Mouse (Mus musculus): ENCODE measurements around the gene Rp9. TPM values are rescaled to one million over a fixed set of nuclear protein-coding genes. Genes with fewer than 3 reads are reported as not detected.

Gene Rp9
- polyA plus RNA-seq, 2 experiments: 32.5 to 34.1 TPM

GRCm38 (mm10) chr9:22388401-22388980 lies 81.1 kb downstream of the Rp9 start:
- Histone ChIP-seq H3K27me3 (ENCODE audit: control insufficient read depth, insufficient read depth, low read length) (no peaks in the 10 kb centered on the region), H3K4me3 (ENCODE audit: insufficient read depth in 1 of 2, low read depth in 2 of 2, low read length in 2 of 2) (peak overlapping the region; percentile 86 to 98), H3K36me3 (replicated peaks; ENCODE audit: control insufficient read depth, insufficient read depth, low read depth) (peaks cover 12% of the 10 kb centered on the region), H3K9ac (replicated peaks) (peak overlapping the region; percentile 99), H3K4me2 (ENCODE audit: low read depth) (peak overlapping the region; percentile 88), H3K4me1 (replicated peaks; ENCODE audit: control insufficient read depth in 2 of 2, insufficient read depth in 2 of 2, low read length in 1 of 2) (peaks cover 24 to 26% of the 10 kb centered on the region in 2 experiments), H3K27ac (peak overlapping the region; percentile 94), H3K9me3 (ENCODE audit: control insufficient read depth, low read length) (no peaks in the 10 kb centered on the region)
- TF ChIP-seq CTCF (IDR thresholded peaks at IDR 0.05; ENCODE audit: low read depth): no peak
- TF ChIP-seq EP300 (IDR thresholded peaks at IDR 0.05; ENCODE audit: low read depth): no peak
- under 1% methylated on average over 41 of the region's 41 CpGs for WGBS (ENCODE audit: insufficient replicate concordance)
- ATAC-seq (ENCODE audit: insufficient read depth): peak; percentile 75
- peak; percentile 70 to 77 (median 73) for DNase-seq (ENCODE audit: low read depth in 3 of 3, low spot score in 3 of 3)

- TF ChIP-seq CTCF (IDR thresholded peaks at IDR 0.05; ENCODE audit: low read depth) (no peak), EP300 (IDR thresholded peaks at IDR 0.05; ENCODE audit: low read depth) (no peak)
- Histone ChIP-seq H3K4me1 (replicated peaks; ENCODE audit: control insufficient read depth in 2 of 2, insufficient read depth in 2 of 2, low read length in 1 of 2) (peaks cover 24 to 26% of the 10 kb centered on the region in 2 experiments), H3K9ac (replicated peaks) (peak overlapping the region; percentile 99), H3K4me2 (ENCODE audit: low read depth) (peak overlapping the region; percentile 88), H3K27me3 (ENCODE audit: control insufficient read depth, insufficient read depth, low read length) (no peaks in the 10 kb centered on the region), H3K9me3 (ENCODE audit: control insufficient read depth, low read length) (no peaks in the 10 kb centered on the region), H3K4me3 (ENCODE audit: insufficient read depth in 1 of 2, low read depth in 2 of 2, low read length in 2 of 2) (peak overlapping the region; percentile 86 to 98), H3K36me3 (replicated peaks; ENCODE audit: control insufficient read depth, insufficient read depth, low read depth) (peaks cover 16% of the 10 kb centered on the region), H3K27ac (peak overlapping the region; percentile 94)
- 5% methylated on average over 6 of the region's 6 CpGs for WGBS (ENCODE audit: insufficient replicate concordance)
- ATAC-seq (ENCODE audit: insufficient read depth) (no peak), DNase-seq (ENCODE audit: low read depth in 3 of 3, low spot score in 3 of 3) (no peak)
These were observed 81.6 kb downstream of the Rp9 start for GRCm38 (mm10) chr9:22387901-22388300.

GRCm38 (mm10) chr9:22385890-22386289 lies 83.7 kb downstream of the Rp9 start:
- WGBS (ENCODE audit: insufficient replicate concordance): 60% methylated on average over 2 of the region's 2 CpGs
- H3K9ac ChIP-seq (replicated peaks): no peak overlapping the region
- H3K4me2 ChIP-seq (ENCODE audit: low read depth): peak overlapping the region; percentile 69
- peaks cover 24 to 26% of the 10 kb centered on the region in 2 experiments for H3K4me1 ChIP-seq (replicated peaks; ENCODE audit: control insufficient read depth in 2 of 2, insufficient read depth in 2 of 2, low read length in 1 of 2)
- H3K4me3 ChIP-seq (ENCODE audit: insufficient read depth in 1 of 2, low read depth in 2 of 2, low read length in 2 of 2): peak overlapping the region in 1 of 2 experiments; percentile 50; a peak in 1 of 4 replicates
- ATAC-seq (ENCODE audit: insufficient read depth) (no peak), DNase-seq (ENCODE audit: low read depth in 3 of 3, low spot score in 3 of 3) (no peak)
- H3K27ac ChIP-seq: no peak overlapping the region
- TF ChIP-seq CTCF (IDR thresholded peaks at IDR 0.05; ENCODE audit: low read depth) (no peak), EP300 (IDR thresholded peaks at IDR 0.05; ENCODE audit: low read depth) (no peak)
- peaks cover 35% of the 10 kb centered on the region for H3K36me3 ChIP-seq (replicated peaks; ENCODE audit: control insufficient read depth, insufficient read depth, low read depth)
- no peaks in the 10 kb centered on the region for H3K27me3 ChIP-seq (ENCODE audit: control insufficient read depth, insufficient read depth, low read length)
- no peaks in the 10 kb centered on the region for H3K9me3 ChIP-seq (ENCODE audit: control insufficient read depth, low read length)

GRCm38 (mm10) chr9:22376086-22376485 lies 93.5 kb downstream of the Rp9 start:
- H3K27me3 ChIP-seq (ENCODE audit: control insufficient read depth, insufficient read depth, low read length): no peaks in the 10 kb centered on the region
- H3K36me3 ChIP-seq (replicated peaks; ENCODE audit: control insufficient read depth, insufficient read depth, low read depth): peaks cover 90% of the 10 kb centered on the region
- no peak overlapping the region for H3K9ac ChIP-seq (replicated peaks)
- H3K4me3 ChIP-seq (ENCODE audit: insufficient read depth in 1 of 2, low read depth in 2 of 2, low read length in 2 of 2): no peak overlapping the region
- DNase-seq (ENCODE audit: low read depth in 3 of 3, low spot score in 3 of 3) (no peak), ATAC-seq (ENCODE audit: insufficient read depth) (no peak)
- H3K9me3 ChIP-seq (ENCODE audit: control insufficient read depth, low read length): no peaks in the 10 kb centered on the region
- no peak overlapping the region for H3K27ac ChIP-seq
- no peak overlapping the region for H3K4me2 ChIP-seq (ENCODE audit: low read depth)
- WGBS (ENCODE audit: insufficient replicate concordance): 87% methylated on average over 5 of the region's 5 CpGs
- TF ChIP-seq EP300 (IDR thresholded peaks at IDR 0.05; ENCODE audit: low read depth) (no peak), CTCF (IDR thresholded peaks at IDR 0.05; ENCODE audit: low read depth) (no peak)
- H3K4me1 ChIP-seq (replicated peaks; ENCODE audit: control insufficient read depth in 2 of 2, insufficient read depth in 2 of 2, low read length in 1 of 2): no peaks in the 10 kb centered on the region

GRCm38 (mm10) chr9:22372760-22373159 lies 96.8 kb downstream of the Rp9 start:
- H3K36me3 ChIP-seq (replicated peaks; ENCODE audit: control insufficient read depth, insufficient read depth, low read depth): peaks cover 88% of the 10 kb centered on the region
- no peak overlapping the region for H3K4me2 ChIP-seq (ENCODE audit: low read depth)
- no peaks in the 10 kb centered on the region for H3K27me3 ChIP-seq (ENCODE audit: control insufficient read depth, insufficient read depth, low read length)
- H3K4me3 ChIP-seq (ENCODE audit: insufficient read depth in 1 of 2, low read depth in 2 of 2, low read length in 2 of 2): no peak overlapping the region
- no peak overlapping the region for H3K27ac ChIP-seq
- 94% methylated on average over 4 of the region's 4 CpGs for WGBS (ENCODE audit: insufficient replicate concordance)
- TF ChIP-seq EP300 (IDR thresholded peaks at IDR 0.05; ENCODE audit: low read depth) (no peak), CTCF (IDR thresholded peaks at IDR 0.05; ENCODE audit: low read depth) (peak; percentile 41)
- H3K9ac ChIP-seq (replicated peaks): no peak overlapping the region
- DNase-seq (ENCODE audit: low read depth in 3 of 3, low spot score in 3 of 3) (no peak), ATAC-seq (ENCODE audit: insufficient read depth) (no peak)
- H3K4me1 ChIP-seq (replicated peaks; ENCODE audit: control insufficient read depth in 2 of 2, insufficient read depth in 2 of 2, low read length in 1 of 2): no peaks in the 10 kb centered on the region
- no peaks in the 10 kb centered on the region for H3K9me3 ChIP-seq (ENCODE audit: control insufficient read depth, low read length)
